Mouse (Mus musculus): Measurements from ENCODE around the gene Nfatc3.
A peak's percentile ranks its signal among the peaks of the same experiment; 100 is the strongest.

Gene Nfatc3

GRCm38 (mm10) chr8:106059613-106060371 is 1.2 kb downstream of the Nfatc3 start:
- no peak for DNase-seq

GRCm38 (mm10) chr8:106060521-106060920 is 1.9 kb downstream of the Nfatc3 start:
- no peak for DNase-seq

- DNase-seq: no peak
Observed at GRCm38 (mm10) chr8:106061686-106062085, 3.0 kb downstream of the Nfatc3 start.

- no peak for DNase-seq
Observed at GRCm38 (mm10) chr8:106063046-106063445, 4.4 kb downstream of the Nfatc3 start.

- no peak for DNase-seq
Observed at GRCm38 (mm10) chr8:106066721-106067120, 8.1 kb downstream of the Nfatc3 start.

- no peak for DNase-seq
Observed at GRCm38 (mm10) chr8:106069565-106069964, 10.9 kb downstream of the Nfatc3 start.

GRCm38 (mm10) chr8:106072113-106072512 is 13.5 kb downstream of the Nfatc3 start:
- DNase-seq: no peak

GRCm38 (mm10) chr8:106074236-106074635 is 15.6 kb downstream of the Nfatc3 start:
- DNase-seq: no peak

- no peak for DNase-seq
Observed at GRCm38 (mm10) chr8:106074659-106075058, 16.0 kb downstream of the Nfatc3 start.

- DNase-seq: peak; percentile 26
Observed at GRCm38 (mm10) chr8:106075161-106075862, 16.7 kb downstream of the Nfatc3 start.

GRCm38 (mm10) chr8:106075863-106076174 is 17.2 kb downstream of the Nfatc3 start:
- DNase-seq: no peak

- DNase-seq: peak; percentile 25
Observed at GRCm38 (mm10) chr8:106076612-106077011, 18.0 kb downstream of the Nfatc3 start.

GRCm38 (mm10) chr8:106077452-106078067 is 18.9 kb downstream of the Nfatc3 start:
- DNase-seq: no peak

- DNase-seq: no peak
Observed at GRCm38 (mm10) chr8:106102321-106102720, 43.7 kb downstream of the Nfatc3 start.

GRCm38 (mm10) chr8:106103888-106104287 is 45.2 kb downstream of the Nfatc3 start:
- no peak for DNase-seq

- DNase-seq: no peak
Observed at GRCm38 (mm10) chr8:106106193-106106592, 47.6 kb downstream of the Nfatc3 start.

- DNase-seq: peak; percentile 7
Observed at GRCm38 (mm10) chr8:106108080-106108479, 49.4 kb downstream of the Nfatc3 start.

GRCm38 (mm10) chr8:106108729-106109128 is 50.1 kb downstream of the Nfatc3 start:
- no peak for DNase-seq

- DNase-seq: no peak
Observed at GRCm38 (mm10) chr8:106112041-106112440, 53.4 kb downstream of the Nfatc3 start.

- no peak for DNase-seq
Observed at GRCm38 (mm10) chr8:106112514-106112913, 53.9 kb downstream of the Nfatc3 start.

GRCm38 (mm10) chr8:106115897-106116296 is 57.3 kb downstream of the Nfatc3 start:
- no peak for DNase-seq

GRCm38 (mm10) chr8:106123443-106123842 is 64.8 kb downstream of the Nfatc3 start:
- DNase-seq: no peak

- DNase-seq: no peak
Observed at GRCm38 (mm10) chr8:106126055-106126454, 67.4 kb downstream of the Nfatc3 start.

- no peak for DNase-seq
Observed at GRCm38 (mm10) chr8:106127054-106127453, 68.4 kb downstream of the Nfatc3 start.

All from right cerebral cortex, adult 18-20 months (tissue).